Mouse (Mus musculus) liver, embryonic 14.5 days (tissue): ENCODE results near the gene Amotl1.

ENCODE experiments used
- CTCF ChIP-seq: IDR thresholded peaks from 2 replicates; pipeline ENCODE4 v1.5.1; 2016; ENCODE audit warnings: antibody characterized with exemption, low read depth, control low read depth
- EP300 ChIP-seq: IDR thresholded peaks from 2 replicates; pipeline ENCODE4 v1.6.1; 2016; ENCODE audit warnings: antibody characterized with exemption, low read depth

DNA sequence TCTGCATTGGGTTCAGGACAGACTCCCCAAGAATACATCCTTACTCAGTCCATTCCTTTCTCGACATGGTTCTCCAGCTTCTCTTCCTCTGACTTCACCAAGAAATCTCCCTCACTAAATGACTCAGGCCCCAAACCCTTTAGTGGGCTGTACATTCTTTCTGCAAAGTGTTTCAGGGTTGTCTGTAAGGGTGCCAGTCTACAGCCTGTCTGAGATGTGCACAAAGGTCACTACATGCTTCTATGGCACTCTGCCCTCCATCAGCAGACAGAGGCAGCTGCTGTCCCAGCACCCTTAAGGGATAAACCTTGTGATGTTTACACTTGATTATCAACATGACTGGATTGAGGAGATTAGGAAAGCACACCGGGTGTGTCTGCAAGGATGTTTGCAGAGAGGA is 123.2 kb downstream of the Amotl1 start:
- no peak for TF ChIP-seq CTCF
- no peak for TF ChIP-seq EP300
